Mouse (Mus musculus): ENCODE measurements at regions not wholly inside any gene's neighbourhood (a gene's known extent, or its start where the extent isn't known, plus 50 kb on each side); places are given as distances from the start of the nearest gene placed in this dataset.
A peak's percentile ranks its signal among the peaks of the same experiment; 100 is the strongest.

GRCm38 (mm10) chr10:12083961-12084360 is 740.8 kb downstream of the Epm2a start:
- WGBS: 97% methylated on average over 1 of the region's 1 CpGs
- no peak overlapping the region for H3K9ac ChIP-seq (ENCODE audit: low read depth, low read length)
- no peaks in the 10 kb centered on the region for H3K36me3 ChIP-seq (ENCODE audit: control insufficient read depth, insufficient read depth, low read length)
- H3K4me2 ChIP-seq (replicated peaks; ENCODE audit: low read depth, low read length): no peak overlapping the region
- H3K27me3 ChIP-seq (ENCODE audit: control insufficient read depth, insufficient read depth, low read length): no peaks in the 10 kb centered on the region
- H3K4me3 ChIP-seq (ENCODE audit: low read depth, low read length): no peak overlapping the region
- ATAC-seq (ENCODE audit: low FRiP score): no peak
- H3K4me1 ChIP-seq (replicated peaks; ENCODE audit: control insufficient read depth, insufficient read depth, low read length): no peaks in the 10 kb centered on the region
- no peaks in the 10 kb centered on the region for H3K9me3 ChIP-seq (ENCODE audit: control insufficient read depth, low read length)
- H3K27ac ChIP-seq (ENCODE audit: low read depth, low read length): no peak overlapping the region
- no peak for DNase-seq (ENCODE audit: low spot score)

GRCm38 (mm10) chr10:12092521-12092920 is 749.3 kb downstream of the Epm2a start:
- H3K36me3 ChIP-seq (ENCODE audit: control insufficient read depth, insufficient read depth, low read length): no peaks in the 10 kb centered on the region
- H3K27ac ChIP-seq (ENCODE audit: low read depth, low read length): no peak overlapping the region
- WGBS: 71% methylated on average over 1 of the region's 1 CpGs
- DNase-seq (ENCODE audit: low spot score) (no peak), ATAC-seq (ENCODE audit: low FRiP score) (no peak)
- no peaks in the 10 kb centered on the region for H3K9me3 ChIP-seq (ENCODE audit: control insufficient read depth, low read length)
- no peak overlapping the region for H3K4me2 ChIP-seq (replicated peaks; ENCODE audit: low read depth, low read length)
- no peaks in the 10 kb centered on the region for H3K4me1 ChIP-seq (replicated peaks; ENCODE audit: control insufficient read depth, insufficient read depth, low read length)
- no peak overlapping the region for H3K9ac ChIP-seq (ENCODE audit: low read depth, low read length)
- H3K4me3 ChIP-seq (ENCODE audit: low read depth, low read length): no peak overlapping the region
- H3K27me3 ChIP-seq (ENCODE audit: control insufficient read depth, insufficient read depth, low read length): no peaks in the 10 kb centered on the region

- no peaks in the 10 kb centered on the region for H3K9me3 ChIP-seq (ENCODE audit: control insufficient read depth, low read length)
- H3K27ac ChIP-seq (ENCODE audit: low read depth, low read length): no peak overlapping the region
- ATAC-seq (ENCODE audit: low FRiP score) (no peak), DNase-seq (ENCODE audit: low spot score) (no peak)
- 90% methylated on average over 3 of the region's 3 CpGs for WGBS
- no peak overlapping the region for H3K4me2 ChIP-seq (replicated peaks; ENCODE audit: low read depth, low read length)
- no peaks in the 10 kb centered on the region for H3K27me3 ChIP-seq (ENCODE audit: control insufficient read depth, insufficient read depth, low read length)
- no peaks in the 10 kb centered on the region for H3K4me1 ChIP-seq (replicated peaks; ENCODE audit: control insufficient read depth, insufficient read depth, low read length)
- no peaks in the 10 kb centered on the region for H3K36me3 ChIP-seq (ENCODE audit: control insufficient read depth, insufficient read depth, low read length)
- no peak overlapping the region for H3K9ac ChIP-seq (ENCODE audit: low read depth, low read length)
- no peak overlapping the region for H3K4me3 ChIP-seq (ENCODE audit: low read depth, low read length)
Observed at GRCm38 (mm10) chr10:12096678-12097077, 753.5 kb downstream of the Epm2a start.

GRCm38 (mm10) chr10:12107001-12107418 is 762.2 kb downstream of the Utrn start:
- H3K27ac ChIP-seq (ENCODE audit: low read depth, low read length): no peak overlapping the region
- DNase-seq (ENCODE audit: low spot score): peak; percentile 50
- H3K9ac ChIP-seq (ENCODE audit: low read depth, low read length): no peak overlapping the region
- H3K36me3 ChIP-seq (ENCODE audit: control insufficient read depth, insufficient read depth, low read length): no peaks in the 10 kb centered on the region
- H3K27me3 ChIP-seq (ENCODE audit: control insufficient read depth, insufficient read depth, low read length): no peaks in the 10 kb centered on the region
- H3K4me1 ChIP-seq (replicated peaks; ENCODE audit: control insufficient read depth, insufficient read depth, low read length): no peaks in the 10 kb centered on the region
- no peak overlapping the region for H3K4me2 ChIP-seq (replicated peaks; ENCODE audit: low read depth, low read length)
- H3K9me3 ChIP-seq (ENCODE audit: control insufficient read depth, low read length): no peaks in the 10 kb centered on the region
- peak; percentile 77 for ATAC-seq (ENCODE audit: low FRiP score)
- no peak overlapping the region for H3K4me3 ChIP-seq (ENCODE audit: low read depth, low read length)

- WGBS: 79% methylated on average over 1 of the region's 1 CpGs
- DNase-seq (ENCODE audit: low spot score) (no peak), ATAC-seq (ENCODE audit: low FRiP score) (no peak)
- no peaks in the 10 kb centered on the region for H3K4me1 ChIP-seq (replicated peaks; ENCODE audit: control insufficient read depth, insufficient read depth, low read length)
- H3K27ac ChIP-seq (ENCODE audit: low read depth, low read length): no peak overlapping the region
- H3K27me3 ChIP-seq (ENCODE audit: control insufficient read depth, insufficient read depth, low read length): no peaks in the 10 kb centered on the region
- no peak overlapping the region for H3K4me3 ChIP-seq (ENCODE audit: low read depth, low read length)
- H3K36me3 ChIP-seq (ENCODE audit: control insufficient read depth, insufficient read depth, low read length): no peaks in the 10 kb centered on the region
- H3K4me2 ChIP-seq (replicated peaks; ENCODE audit: low read depth, low read length): no peak overlapping the region
- no peak overlapping the region for H3K9ac ChIP-seq (ENCODE audit: low read depth, low read length)
- no peaks in the 10 kb centered on the region for H3K9me3 ChIP-seq (ENCODE audit: control insufficient read depth, low read length)
Observed at GRCm38 (mm10) chr10:12111720-12112119, 757.4 kb downstream of the Utrn start.

GRCm38 (mm10) chr10:12115767-12116166 is 753.4 kb downstream of the Utrn start:
- WGBS: 88% methylated on average over 3 of the region's 3 CpGs
- Histone ChIP-seq H3K4me1 (replicated peaks; ENCODE audit: control insufficient read depth, insufficient read depth, low read length) (no peaks in the 10 kb centered on the region), H3K27ac (ENCODE audit: low read depth, low read length) (no peak overlapping the region), H3K9ac (ENCODE audit: low read depth, low read length) (no peak overlapping the region), H3K4me2 (replicated peaks; ENCODE audit: low read depth, low read length) (no peak overlapping the region), H3K4me3 (ENCODE audit: low read depth, low read length) (no peak overlapping the region), H3K9me3 (ENCODE audit: control insufficient read depth, low read length) (no peaks in the 10 kb centered on the region), H3K36me3 (ENCODE audit: control insufficient read depth, insufficient read depth, low read length) (no peaks in the 10 kb centered on the region), H3K27me3 (ENCODE audit: control insufficient read depth, insufficient read depth, low read length) (no peaks in the 10 kb centered on the region)
- ATAC-seq (ENCODE audit: low FRiP score) (no peak), DNase-seq (ENCODE audit: low spot score) (no peak)

- H3K4me3 ChIP-seq (ENCODE audit: low read depth, low read length): no peak overlapping the region
- no peaks in the 10 kb centered on the region for H3K4me1 ChIP-seq (replicated peaks; ENCODE audit: control insufficient read depth, insufficient read depth, low read length)
- no peak for DNase-seq (ENCODE audit: low spot score)
- no peak overlapping the region for H3K9ac ChIP-seq (ENCODE audit: low read depth, low read length)
- H3K4me2 ChIP-seq (replicated peaks; ENCODE audit: low read depth, low read length): no peak overlapping the region
- H3K27me3 ChIP-seq (ENCODE audit: control insufficient read depth, insufficient read depth, low read length): no peaks in the 10 kb centered on the region
- no peaks in the 10 kb centered on the region for H3K9me3 ChIP-seq (ENCODE audit: control insufficient read depth, low read length)
- no peak overlapping the region for H3K27ac ChIP-seq (ENCODE audit: low read depth, low read length)
- no peaks in the 10 kb centered on the region for H3K36me3 ChIP-seq (ENCODE audit: control insufficient read depth, insufficient read depth, low read length)
- WGBS: 59% methylated on average over 6 of the region's 6 CpGs
- peak; percentile 57; the same call in 1 of the 2 replicates for ATAC-seq (ENCODE audit: low FRiP score)
Observed at GRCm38 (mm10) chr10:12116662-12117303, 752.4 kb downstream of the Utrn start.

GRCm38 (mm10) chr10:12124272-12124671 is 744.9 kb downstream of the Utrn start:
- H3K27ac ChIP-seq (ENCODE audit: low read depth, low read length): no peak overlapping the region
- H3K4me1 ChIP-seq (replicated peaks; ENCODE audit: control insufficient read depth, insufficient read depth, low read length): no peaks in the 10 kb centered on the region
- DNase-seq (ENCODE audit: low spot score) (no peak), ATAC-seq (ENCODE audit: low FRiP score) (no peak)
- no peak overlapping the region for H3K4me2 ChIP-seq (replicated peaks; ENCODE audit: low read depth, low read length)
- no peaks in the 10 kb centered on the region for H3K27me3 ChIP-seq (ENCODE audit: control insufficient read depth, insufficient read depth, low read length)
- H3K9me3 ChIP-seq (ENCODE audit: control insufficient read depth, low read length): no peaks in the 10 kb centered on the region
- H3K36me3 ChIP-seq (ENCODE audit: control insufficient read depth, insufficient read depth, low read length): no peaks in the 10 kb centered on the region
- WGBS: 53% methylated on average over 2 of the region's 2 CpGs
- no peak overlapping the region for H3K9ac ChIP-seq (ENCODE audit: low read depth, low read length)
- no peak overlapping the region for H3K4me3 ChIP-seq (ENCODE audit: low read depth, low read length)

- Histone ChIP-seq H3K27ac (ENCODE audit: low read depth, low read length) (no peak overlapping the region), H3K4me1 (replicated peaks; ENCODE audit: control insufficient read depth, insufficient read depth, low read length) (no peaks in the 10 kb centered on the region), H3K4me3 (ENCODE audit: low read depth, low read length) (no peak overlapping the region), H3K27me3 (ENCODE audit: control insufficient read depth, insufficient read depth, low read length) (no peaks in the 10 kb centered on the region), H3K9ac (ENCODE audit: low read depth, low read length) (no peak overlapping the region), H3K4me2 (replicated peaks; ENCODE audit: low read depth, low read length) (no peak overlapping the region), H3K36me3 (ENCODE audit: control insufficient read depth, insufficient read depth, low read length) (no peaks in the 10 kb centered on the region), H3K9me3 (ENCODE audit: control insufficient read depth, low read length) (no peaks in the 10 kb centered on the region)
- DNase-seq (ENCODE audit: low spot score): no peak
- no peak for ATAC-seq (ENCODE audit: low FRiP score)
- WGBS: 72% methylated on average over 3 of the region's 3 CpGs
Observed at GRCm38 (mm10) chr10:12129486-12129885, 739.7 kb downstream of the Utrn start.

Data from hindbrain, embryonic 11.5 days (tissue).